Mouse (Mus musculus) heart, postnatal 25 days (tissue): Measurements from ENCODE around the gene Krt7. TPM values are rescaled to one million over a fixed set of nuclear protein-coding genes. Genes with fewer than 3 reads are reported as not detected.

Experiments used
- DNase-seq: peaks from one replicate; pipeline ENCODE4 v3.0.0; 2022; ENCODE audit warnings: low spot score
- intact Hi-C: fragments of 180-260 bp; cut with DNase I; formaldehyde crosslinking; loops from one replicate; pipeline ENCODE4 v1.15.1; 2025
- total RNA-seq, 2 experiments: library from RNA; stranded (reverse); gene quantifications; 2 replicates each; pipeline ENCODE4 v1.2.3; 2021

Gene Krt7
- total RNA-seq, 2 experiments from 2014 or later: 4.2 to 5.9 TPM

DNA sequence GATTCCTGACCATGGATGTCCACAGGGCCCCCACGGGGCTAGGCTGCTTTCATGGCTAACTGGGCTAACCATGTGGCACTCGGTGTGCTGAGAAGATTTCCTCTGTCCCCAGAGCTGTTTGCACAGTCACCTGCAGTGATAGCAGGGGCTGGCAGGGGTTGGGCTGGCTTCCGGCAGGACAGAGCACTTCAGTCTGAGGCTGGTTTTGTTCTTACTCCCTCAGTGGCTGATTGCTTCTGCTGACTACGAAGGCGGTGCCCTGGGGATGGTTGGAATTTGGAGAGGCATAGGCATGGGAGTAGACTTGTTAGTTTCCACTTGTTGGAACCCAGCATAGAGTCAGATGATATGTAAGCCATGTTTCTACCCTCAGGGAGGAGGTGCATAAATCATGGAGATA, 14.1 kb downstream of the Krt7 start:
- intact Hi-C loops: no loop called here

DNA sequence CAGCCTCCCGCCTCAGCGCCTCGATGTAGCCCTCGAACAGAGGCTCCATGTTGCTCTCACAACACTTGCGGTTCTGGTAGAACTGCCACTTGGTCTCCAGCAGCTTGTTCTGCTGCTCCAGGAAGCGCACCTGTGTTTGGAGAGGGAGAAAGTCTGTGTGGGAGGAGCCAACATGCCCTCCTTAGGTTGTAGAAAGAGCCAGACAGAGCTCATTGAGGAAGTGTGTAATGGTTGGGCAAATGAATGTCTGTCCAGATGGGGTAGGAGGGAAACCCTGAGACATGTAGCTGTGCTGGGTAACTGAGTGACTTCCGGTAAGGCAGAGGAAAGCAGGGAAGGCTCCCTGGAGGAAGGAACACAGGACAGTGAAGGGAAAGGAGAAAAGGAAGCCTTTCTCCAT, 25.8 kb downstream of the Krt7 start:
- intact Hi-C loops: no loop called here
- DNase-seq: no peak

More for the DNA sequence above, 14.1 kb downstream of the Krt7 start:
- no peak for DNase-seq

DNA sequence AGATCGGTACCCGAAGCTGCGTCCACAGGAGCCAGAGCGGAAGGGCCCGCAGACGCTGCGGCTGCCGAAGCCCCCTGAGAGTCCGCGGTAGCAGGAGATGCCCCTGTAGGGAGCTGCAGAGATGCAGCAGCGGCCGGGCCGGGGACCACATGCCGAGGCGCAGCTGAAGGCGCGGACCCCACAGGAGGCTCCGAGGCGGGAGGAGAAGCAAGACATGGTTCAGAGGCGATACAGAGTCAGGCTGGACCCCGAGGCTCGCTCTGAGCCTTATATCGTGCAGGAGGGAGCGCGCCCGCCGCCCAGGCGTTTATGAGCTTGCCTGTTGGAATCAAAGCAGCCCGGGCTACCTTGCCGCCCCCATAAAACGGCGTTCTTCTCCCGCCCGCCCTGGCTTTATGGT, 27.7 kb downstream of the Krt7 start, which contains the start of gene Krt87:
Gene Krt87 (minus strand): TSS at position 250 of the 400 bp plus-strand sequence.
- intact Hi-C loops: no loop called here
- DNase-seq: no peak

DNA sequence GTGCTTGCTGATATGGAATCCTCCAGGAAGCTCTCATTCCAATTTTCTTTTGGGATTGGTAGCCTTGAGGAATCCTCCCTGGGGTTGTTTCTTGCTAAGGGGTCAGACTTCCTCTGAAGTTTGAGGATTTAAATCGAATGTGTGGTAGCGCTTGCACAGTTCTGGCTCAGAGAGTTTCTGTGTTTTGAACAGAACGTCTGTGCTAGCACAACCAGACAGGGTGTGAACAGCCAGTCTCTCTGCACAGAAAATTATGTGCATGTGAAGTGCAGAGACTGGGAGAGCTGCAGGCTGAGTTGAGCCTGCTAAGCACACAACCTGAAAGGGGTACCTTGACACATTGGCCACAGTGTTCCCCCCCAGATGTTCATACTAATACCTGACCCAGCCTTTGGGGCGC, 30.0 kb downstream of the Krt7 start:
- intact Hi-C loops: no loop called here
- no peak for DNase-seq

DNA sequence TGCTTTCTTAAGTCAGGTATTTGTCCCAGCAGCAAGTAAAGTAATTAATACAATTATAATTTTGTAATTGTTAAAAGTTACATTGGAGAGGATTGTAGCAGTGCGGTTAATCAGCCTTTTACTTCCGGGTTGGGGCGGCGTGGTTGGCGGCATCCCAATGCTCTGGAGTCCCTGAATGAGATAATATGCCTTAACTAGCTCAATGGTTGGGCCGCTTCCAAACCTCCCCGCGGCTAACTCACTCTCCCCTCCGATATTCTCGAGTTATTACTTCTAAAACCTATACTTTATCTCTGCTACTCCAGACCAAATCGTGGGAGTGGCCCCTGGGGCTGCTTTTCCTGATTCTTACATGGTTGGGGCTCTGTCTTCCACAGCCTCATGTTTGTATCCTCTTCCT, 35.7 kb downstream of the Krt7 start:
- intact Hi-C loops: no loop called here
- no peak for DNase-seq

DNA sequence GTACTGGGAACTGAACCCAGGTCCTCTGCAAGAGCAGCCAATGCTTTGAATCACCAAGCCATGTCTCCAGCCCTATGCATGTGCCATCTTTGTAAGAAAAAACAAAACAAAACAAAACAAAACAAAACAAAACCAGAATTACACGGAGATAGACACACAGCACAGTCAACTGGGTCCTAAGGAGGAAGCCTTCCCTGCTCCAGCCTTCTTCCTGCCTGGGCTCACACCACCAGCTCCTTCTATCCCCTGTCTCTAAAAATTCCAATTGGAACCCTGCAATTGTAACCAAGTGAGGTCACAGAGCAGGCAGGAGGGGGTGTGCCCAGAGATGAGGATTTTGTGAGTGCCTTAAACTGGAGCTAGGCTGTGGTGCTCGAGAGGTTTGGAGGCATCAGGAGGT, 36.6 kb downstream of the Krt7 start, which contains the start of gene Krt88:
Gene Krt88 (plus strand): TSS at position 301 of the 400 bp plus-strand sequence.
- intact Hi-C loops: no loop called here
- no peak for DNase-seq

DNA sequence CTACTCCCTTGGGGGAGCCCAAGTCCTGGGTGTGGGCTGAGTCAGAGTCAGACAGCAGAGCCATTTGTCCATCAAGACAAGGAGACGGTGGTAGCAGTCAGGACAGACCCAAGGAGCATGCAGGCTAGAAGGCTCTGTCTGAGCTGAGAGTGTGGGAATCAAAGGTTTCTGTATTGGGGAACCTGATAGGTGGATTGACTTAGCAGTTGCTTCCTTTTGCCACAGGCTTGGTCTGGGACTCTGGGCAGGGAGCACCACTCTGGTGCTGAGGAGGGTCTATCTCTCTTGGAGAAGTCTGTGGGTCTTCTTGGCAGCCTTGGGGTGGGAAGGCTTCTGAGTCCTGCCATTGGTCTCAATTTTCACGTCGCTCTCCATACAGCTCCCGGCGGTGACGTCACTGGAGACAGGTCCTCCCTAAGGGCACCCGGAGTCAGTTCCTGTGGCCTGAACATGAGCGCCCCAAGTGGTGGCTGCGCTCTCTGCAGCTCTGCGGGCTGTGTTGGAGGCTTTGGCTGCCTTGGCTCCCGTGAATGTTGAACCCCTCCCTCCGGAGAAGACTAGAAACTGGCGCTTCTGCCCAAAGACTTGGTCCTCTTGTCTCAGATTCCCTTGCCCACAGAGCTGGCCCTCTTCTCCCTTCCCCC, 42.4 kb downstream of the Krt7 start:
- intact Hi-C loops: loop anchor here (2.0 kb wide), 1 partner anchor 112 kb away; no protein-coding TSS in a partner anchor
- peak; percentile 57 for DNase-seq

DNA sequence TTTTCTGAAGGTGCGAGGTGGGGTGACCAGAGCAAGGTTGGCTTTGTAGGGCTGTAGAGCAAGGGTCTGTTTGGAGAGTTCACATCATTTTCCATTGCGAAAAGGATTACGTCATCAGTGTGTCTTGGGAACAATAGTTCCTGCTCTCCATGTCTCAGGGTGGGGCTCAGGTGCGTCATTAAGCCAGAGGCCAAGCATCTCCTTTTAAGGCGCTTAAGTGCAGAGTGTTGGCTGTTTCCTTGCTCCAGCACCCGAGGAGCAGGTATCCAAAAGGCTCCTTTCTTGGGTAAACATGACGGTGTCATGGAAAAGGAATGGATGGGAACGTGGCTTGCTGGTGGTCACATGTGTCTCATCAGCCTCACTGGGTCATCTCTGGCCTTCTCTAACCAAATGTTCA, 43.9 kb downstream of the Krt7 start:
- intact Hi-C loops: no loop called here
- no peak for DNase-seq

DNA sequence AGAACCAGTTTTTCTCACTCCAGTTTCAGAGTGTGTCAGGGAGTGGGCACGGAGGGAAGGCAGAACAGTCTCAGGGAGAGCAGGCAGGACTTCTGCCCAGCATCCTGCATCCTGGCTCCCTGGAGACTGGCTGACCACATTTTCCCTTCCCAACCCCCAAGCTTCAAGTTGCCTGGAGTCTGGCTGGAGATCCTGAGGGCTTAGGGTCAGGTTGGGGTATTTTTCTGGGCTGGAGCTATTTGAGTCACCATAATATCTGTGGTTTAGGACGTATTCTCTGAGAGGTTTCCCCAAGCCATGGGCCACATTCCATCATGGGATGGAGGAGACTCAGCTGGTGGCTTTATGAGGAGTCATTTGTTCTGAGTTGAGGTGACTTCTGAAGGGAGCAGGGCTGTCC, 44.4 kb downstream of the Krt7 start:
- intact Hi-C loops: no loop called here
- no peak for DNase-seq

DNA sequence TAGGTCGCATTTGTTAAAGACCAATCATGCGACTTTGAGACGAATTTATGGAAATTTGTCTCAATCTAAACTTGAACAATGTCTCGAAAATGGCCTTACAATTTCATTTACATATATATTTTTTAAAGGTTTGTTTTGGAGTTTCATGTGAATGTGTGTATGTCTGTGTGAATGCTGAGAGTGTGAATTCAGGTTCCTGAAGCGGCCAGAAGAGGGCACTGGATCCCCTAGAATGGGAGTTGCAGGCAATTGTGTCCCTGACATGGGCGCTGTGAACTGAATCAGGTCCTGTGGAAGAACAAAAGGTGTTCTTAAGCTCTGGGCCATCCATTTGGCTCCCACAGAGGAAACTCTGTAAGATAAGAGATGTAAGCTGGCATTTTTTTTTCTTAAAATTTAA, 45.0 kb downstream of the Krt7 start:
- DNase-seq: no peak
- intact Hi-C loops: no loop called here

DNA sequence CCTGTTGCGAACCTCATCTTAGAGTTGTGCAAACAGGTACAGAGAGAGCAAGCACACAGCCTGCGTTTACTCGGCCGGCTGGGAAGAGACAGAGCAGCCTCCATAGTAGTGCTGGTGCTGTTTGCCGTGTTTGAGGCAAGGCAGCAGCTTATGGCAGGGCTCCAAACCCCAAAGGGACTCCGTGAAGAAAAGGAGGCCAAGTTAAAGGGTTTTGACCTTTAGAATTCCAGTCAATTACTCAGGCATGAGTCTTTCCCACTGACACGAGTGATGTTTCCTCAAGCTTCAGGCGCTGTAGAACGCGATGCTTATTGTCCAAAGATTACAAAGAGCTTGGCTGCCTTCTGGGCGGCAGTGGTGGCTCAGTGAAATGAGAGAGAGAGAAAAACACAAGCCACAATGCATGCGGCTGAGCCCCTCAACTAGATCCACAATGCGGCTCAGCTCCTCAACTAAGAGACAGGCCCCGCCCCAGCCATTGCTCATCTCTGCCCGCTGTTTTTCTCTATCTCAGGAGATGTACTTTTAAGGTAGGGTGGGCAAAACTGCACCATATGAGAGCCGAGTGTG, 47.6 kb downstream of the Krt7 start:
- intact Hi-C loops: no loop called here
- DNase-seq: no peak

DNA sequence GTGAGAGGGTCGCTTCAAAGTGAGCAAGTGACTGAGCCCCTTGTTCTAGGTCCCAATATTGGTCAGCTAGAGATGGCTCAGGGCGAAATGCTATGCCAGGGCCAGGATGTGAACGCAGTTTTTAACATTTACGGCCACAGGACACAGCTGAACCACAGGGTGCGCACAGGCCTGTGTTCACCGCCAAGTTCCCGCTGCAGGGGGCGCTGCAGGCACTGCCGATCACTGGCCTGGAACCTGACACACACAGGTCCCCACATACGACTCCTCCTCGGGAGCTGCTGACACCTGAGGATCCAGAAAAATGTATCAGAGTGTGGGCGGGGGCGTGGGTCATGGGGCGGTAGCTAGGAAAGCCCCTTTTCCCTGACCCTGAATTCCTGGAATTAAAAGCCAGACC, 48.4 kb downstream of the Krt7 start:
- intact Hi-C loops: no loop called here
- DNase-seq: no peak

DNA sequence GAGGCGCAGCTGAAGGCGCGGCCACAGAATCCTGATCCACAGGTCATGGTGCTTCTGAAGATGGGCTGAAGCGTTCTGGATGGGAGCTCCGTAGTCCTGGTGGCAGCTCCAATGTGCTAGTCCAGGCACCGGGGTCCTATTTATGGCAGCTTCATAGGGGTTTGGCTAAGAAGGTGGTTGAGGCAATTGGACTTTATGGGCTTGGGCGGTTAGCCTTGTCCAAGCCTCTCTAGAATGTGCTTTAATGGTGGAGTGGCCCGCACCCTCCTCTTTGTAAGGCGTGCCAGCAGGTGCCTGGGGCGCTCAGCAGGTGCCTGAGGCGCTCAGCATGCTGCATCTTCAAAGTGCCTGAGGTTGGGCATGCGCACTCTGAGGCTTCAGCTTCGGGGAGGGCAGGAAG, 52.8 kb downstream of the Krt7 start, which contains the start of gene Krt81:
Gene Krt81 (minus strand): TSS at position 101 of the 400 bp plus-strand sequence.
- intact Hi-C loops: no loop called here
- DNase-seq: no peak

DNA sequence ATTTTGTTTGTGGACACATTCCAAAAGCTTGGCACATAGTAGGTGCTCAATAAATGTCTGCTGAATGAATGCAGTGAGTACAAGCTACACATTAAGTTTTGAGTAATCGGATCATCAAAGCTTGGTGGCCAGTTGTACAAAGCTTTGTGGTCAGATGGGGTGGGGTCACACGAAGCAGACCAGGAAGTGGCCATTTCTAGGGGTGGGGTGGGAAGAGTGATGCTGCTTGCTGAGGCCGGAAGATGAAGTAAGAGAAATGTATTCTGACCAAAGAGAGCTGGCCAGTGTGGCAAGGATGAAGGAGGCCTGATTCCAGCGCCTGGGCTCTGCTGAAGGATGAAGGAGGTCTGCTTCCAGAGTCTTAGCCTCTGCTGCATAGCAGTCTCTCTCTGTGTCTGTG, 58.2 kb downstream of the Krt7 start:
- intact Hi-C loops: no loop called here

DNA sequence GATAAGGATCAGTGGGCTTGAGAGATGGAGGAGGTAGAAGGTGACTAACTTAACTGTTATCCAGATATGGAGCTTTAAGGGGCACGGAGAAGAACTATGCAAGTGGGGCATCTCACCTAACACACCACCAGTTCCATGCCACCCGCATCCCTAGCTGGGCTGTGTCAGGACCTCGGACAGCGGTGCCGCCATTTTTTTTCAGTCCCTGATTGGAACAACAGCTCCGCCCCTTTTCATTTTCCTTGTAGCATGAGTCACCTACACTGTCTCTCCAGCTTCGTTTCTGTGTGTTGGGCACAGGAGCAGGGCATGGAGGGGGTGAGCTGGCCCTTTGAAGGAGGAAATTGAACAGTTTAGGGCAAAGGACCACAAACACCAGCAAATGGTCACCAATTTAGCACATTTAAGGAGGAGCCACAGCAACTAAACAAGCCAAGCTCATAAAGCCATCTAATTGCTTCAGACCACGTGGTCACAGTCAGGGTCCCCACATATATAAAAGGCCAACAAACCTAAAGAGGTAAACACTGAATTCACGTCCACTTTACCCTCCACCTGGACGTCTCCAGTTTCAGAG, 62.2 kb downstream of the Krt7 start, which contains the start of gene Krt86:
Gene Krt86 (plus strand): TSS at position 527 of the 577 bp plus-strand sequence.
- intact Hi-C loops: no loop called here
- no peak for DNase-seq

More for the DNA sequence above, 58.2 kb downstream of the Krt7 start:
- no peak for DNase-seq

DNA sequence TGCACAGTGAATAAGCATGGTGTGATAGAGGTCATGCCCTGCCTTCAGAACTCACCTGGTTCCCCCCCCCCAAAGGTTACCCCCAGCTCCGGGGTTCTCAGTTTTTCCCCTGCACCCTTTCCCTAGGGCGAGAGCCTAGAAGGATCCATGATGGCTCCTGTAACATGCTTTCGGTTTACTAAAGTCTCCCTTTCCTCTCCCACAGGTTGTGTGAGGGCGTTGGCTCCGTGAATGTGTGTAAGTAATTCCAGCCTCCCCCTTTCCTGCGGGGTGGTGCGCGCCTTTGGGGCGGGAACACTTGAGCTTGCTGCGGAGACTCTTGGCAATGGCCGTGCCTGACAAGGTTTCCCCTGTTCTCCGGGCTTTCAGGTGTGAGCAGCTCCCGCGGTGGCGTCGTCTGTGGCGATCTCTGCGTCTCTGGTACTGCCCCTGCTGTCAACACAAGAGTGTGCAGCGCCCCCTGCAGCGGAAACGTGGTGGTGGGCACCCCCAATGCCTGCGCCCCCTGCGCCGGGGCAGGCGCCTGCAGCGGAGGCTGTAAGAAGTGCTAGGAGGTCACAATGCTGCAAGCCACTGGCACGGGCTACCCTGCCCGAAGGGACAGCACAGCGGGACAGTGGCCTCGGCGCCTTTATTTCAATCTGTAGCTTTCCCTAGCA, 68.3 kb downstream of the Krt7 start:
- DNase-seq: no peak
- intact Hi-C loops: no loop called here

DNA sequence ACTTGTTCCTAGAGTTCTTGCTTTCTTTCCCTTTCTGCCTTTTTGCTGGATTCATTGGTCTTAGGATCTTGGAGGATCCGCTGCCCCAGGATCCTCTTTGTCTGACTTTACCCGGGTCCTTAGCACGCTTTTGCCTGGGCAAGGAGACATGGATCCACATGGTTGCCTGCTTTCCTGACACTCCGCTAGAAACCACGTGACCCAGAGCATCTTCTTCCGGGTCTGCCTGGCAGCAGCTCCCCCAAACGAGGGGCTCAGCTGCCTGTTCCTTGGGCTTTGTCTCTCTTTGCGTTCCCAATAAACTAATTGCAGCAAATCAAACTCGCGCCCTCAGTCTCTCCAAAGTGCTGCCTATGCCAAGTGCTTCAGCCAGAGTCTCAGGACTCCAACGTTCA, 68.8 kb downstream of the Krt7 start:
- intact Hi-C loops: no loop called here
- no peak for DNase-seq
